Mouse (Mus musculus) CH12.LX (cell line): ENCODE measurements around the gene Nt5c1a.

Experiments
- CHD2 ChIP-seq: IDR thresholded peaks from 2 replicates; pipeline ENCODE4 v1.6.1; 2011; ENCODE audit warnings: low read length, improper control_type of control experiment
- CTCF ChIP-seq, 2 experiments: IDR thresholded peaks in 1 of 2; conservative IDR thresholded peaks in 1 of 2; 2 replicates each; pipeline ENCODE4 v1.5.1; 2011 to 2012; ENCODE audit warnings: low read depth in 2 of 2, low read length in 2 of 2, improper control_type of control experiment in 1 of 2, inconsistent platforms in 1 of 2, mild to moderate bottlenecking in 1 of 2, moderate library complexity in 1 of 2
- POLR2AphosphoS2 ChIP-seq: IDR thresholded peaks from 2 replicates; pipeline ENCODE4 v1.6.1; 2011; ENCODE audit warnings: low read depth, low read length, improper control_type of control experiment
- SMC3 ChIP-seq: IDR thresholded peaks from 2 replicates; pipeline ENCODE4 v1.6.1; 2011; ENCODE audit warnings: low read depth, low read length, improper control_type of control experiment

GRCm38 (mm10) chr4:123182328-123183238 lies 18.7 kb upstream of the Nt5c1a start, which contains the start of gene Hpcal4:
- TF ChIP-seq CTCF (conservative IDR thresholded peaks at IDR 0.05 in 1 of 2, IDR thresholded peaks at IDR 0.05 in 1 of 2; ENCODE audit: low read depth in 2 of 2, low read length in 2 of 2): no peak
- TF ChIP-seq POLR2AphosphoS2: no peak
- no peak for TF ChIP-seq SMC3
- TF ChIP-seq CHD2: no peak
